ENCODE assay signal across 7 mouse cellular contexts in genomic region chr6:59024806-59025205, GRCm38 (mm10). TPM values are rescaled to one million over a fixed set of nuclear protein-coding genes. Genes with fewer than 3 reads are reported as not detected.
DNase-seq lines count a peak whose midpoint lies in the region; ATAC-seq and TF ChIP-seq lines count a peak whose summit lies in the region.

No protein-coding gene starts in this region.

- H3K36me3 ChIP-seq in liver, adult 2 months (ENCODE audit: control insufficient read depth, insufficient read depth, low read length), result no peaks in the 10 kb centered on the region
- no peaks in the 10 kb centered on the region for H3K36me3 ChIP-seq in forebrain, embryonic 16.5 days (ENCODE audit: control insufficient read depth, insufficient read depth)
- H3K36me3 ChIP-seq in limb, embryonic 14.5 days (ENCODE audit: control insufficient read depth, insufficient read depth, low read length), result no peaks in the 10 kb centered on the region
- no peaks in the 10 kb centered on the region for H3K36me3 ChIP-seq in small intestine, adult 2 months (ENCODE audit: control insufficient read depth, insufficient read depth, low read length)

- no peak for DNase-seq in liver, adult 2 months (ENCODE audit: extremely low read depth, low read depth, low spot score)
- DNase-seq in liver, result no peak
- DNase-seq in limb, embryonic 14.5 days (ENCODE audit: low spot score), result no peak
- no peak for DNase-seq in left cerebral cortex, postnatal 10 days (ENCODE audit: extremely low spot score in 1 of 2, low spot score in 2 of 2)

- H3K4me3 ChIP-seq in liver, adult 2 months (ENCODE audit: insufficient read depth, low read depth, low read length), result no peak overlapping the region
- peak overlapping the region; percentile 62 for H3K4me3 ChIP-seq in forebrain, embryonic 16.5 days (replicated peaks; ENCODE audit: low read length)
- peak overlapping the region; percentile 50 for H3K4me3 ChIP-seq in limb, embryonic 14.5 days (replicated peaks; ENCODE audit: low read length)
- peak overlapping the region; percentile 65 for H3K4me3 ChIP-seq in small intestine, adult 2 months (ENCODE audit: low read depth, low read length)

- TF ChIP-seq POLR2A in liver, adult 2 months (IDR thresholded peaks at IDR 0.05; ENCODE audit: extremely low read depth, insufficient read depth, low read length), result no peak
- no peak for TF ChIP-seq POLR2A in limb, embryonic 14.5 days (IDR thresholded peaks at IDR 0.05; ENCODE audit: borderline replicate concordance, extremely low read depth, insufficient read depth, insufficient read length)
- no peak for TF ChIP-seq POLR2A in small intestine, adult 2 months (IDR thresholded peaks at IDR 0.05; ENCODE audit: low read depth, low read length)

- H3K79me2 ChIP-seq in liver, adult 2 months (ENCODE audit: control insufficient read depth, insufficient read depth, low read length), result peaks cover 5% of the 10 kb centered on the region; the same call in 1 of the 2 replicates

- H3K27me3 ChIP-seq in liver, adult 2 months (ENCODE audit: control insufficient read depth, insufficient read depth, low read length), result no peaks in the 10 kb centered on the region
- H3K27me3 ChIP-seq in forebrain, embryonic 16.5 days (replicated peaks; ENCODE audit: control insufficient read depth, insufficient read depth, low read length), result no peaks in the 10 kb centered on the region
- H3K27me3 ChIP-seq in limb, embryonic 14.5 days (ENCODE audit: control insufficient read depth, insufficient read depth, low read length), result no peaks in the 10 kb centered on the region
- no peaks in the 10 kb centered on the region for H3K27me3 ChIP-seq in small intestine, adult 2 months (ENCODE audit: control insufficient read depth, insufficient read depth, low read length)

- 4% methylated on average over 3 of the region's 3 CpGs for WGBS in liver, adult 2 months
- WGBS in forebrain, embryonic 16.5 days, result 31% methylated on average over 3 of the region's 3 CpGs
- WGBS in limb, embryonic 14.5 days, result 21% methylated on average over 3 of the region's 3 CpGs
- 8% methylated on average over 3 of the region's 3 CpGs for WGBS in small intestine, adult 2 months

- H3K4me1 ChIP-seq in liver, adult 2 months (ENCODE audit: control insufficient read depth, insufficient read depth, low read length), result peaks cover 8% of the 10 kb centered on the region
- peaks cover 5% of the 10 kb centered on the region; the same call in 1 of the 2 replicates for H3K4me1 ChIP-seq in forebrain, embryonic 16.5 days (replicated peaks; ENCODE audit: control insufficient read depth, insufficient read depth, low read length)
- H3K4me1 ChIP-seq in limb, embryonic 14.5 days (ENCODE audit: control insufficient read depth, insufficient read depth, low read length), result no peaks in the 10 kb centered on the region
- no peaks in the 10 kb centered on the region; the same call in 1 of the 2 replicates for H3K4me1 ChIP-seq in small intestine, adult 2 months (ENCODE audit: control insufficient read depth, insufficient read depth, insufficient read length, low read length)

- peak overlapping the region; percentile 67 for H3K4me2 ChIP-seq in forebrain, embryonic 16.5 days (ENCODE audit: low read length)
- peak overlapping the region; percentile 53 for H3K4me2 ChIP-seq in limb, embryonic 14.5 days (replicated peaks; ENCODE audit: low read depth, low read length, severe bottlenecking)

- no peaks in the 10 kb centered on the region for H3K9me3 ChIP-seq in forebrain, embryonic 16.5 days (ENCODE audit: control insufficient read depth, low read length)
- H3K9me3 ChIP-seq in limb, embryonic 14.5 days (ENCODE audit: control insufficient read depth, low read length), result no peaks in the 10 kb centered on the region

- peak overlapping the region; percentile 15; the same call in 1 of the 2 replicates for H3K9ac ChIP-seq in liver, adult 2 months (ENCODE audit: low read depth, low read length)
- no peak overlapping the region for H3K9ac ChIP-seq in forebrain, embryonic 16.5 days (replicated peaks; ENCODE audit: low read depth, low read length)
- H3K9ac ChIP-seq in limb, embryonic 14.5 days (ENCODE audit: low read depth, low read length, severe bottlenecking), result no peak overlapping the region

- intact Hi-C loops in left cerebral cortex, postnatal 10 days (cut with DNase I), result no loop called here

- ATAC-seq in forebrain, embryonic 16.5 days, result peak; percentile 8; the same call in 1 of the 2 replicates
- ATAC-seq in limb, embryonic 14.5 days (ENCODE audit: low FRiP score, low read depth), result no peak
- no peak for ATAC-seq in megakaryocyte-erythroid progenitor cell, adult 5-6 weeks (replicated peaks; ENCODE audit: low FRiP score, low TSS enrichment, poor library complexity, severe bottlenecking)

- TF ChIP-seq CTCF in liver, adult 2 months (IDR thresholded peaks at IDR 0.05; ENCODE audit: low read depth, low read length), result no peak
- TF ChIP-seq CTCF in small intestine, adult 2 months (IDR thresholded peaks at IDR 0.05; ENCODE audit: extremely low read depth, insufficient read length, insufficient replicate concordance, low read depth, low read length), result no peak

- H3K27ac ChIP-seq in liver, adult 2 months (replicated peaks; ENCODE audit: insufficient read depth, low read depth, low read length), result peak overlapping the region; percentile 74
- no peak overlapping the region for H3K27ac ChIP-seq in forebrain, embryonic 16.5 days (ENCODE audit: low read length)
- no peak overlapping the region for H3K27ac ChIP-seq in limb, embryonic 14.5 days (replicated peaks; ENCODE audit: low read depth, low read length)
- H3K27ac ChIP-seq in small intestine, adult 2 months (ENCODE audit: insufficient read depth, low read depth, low read length), result peak overlapping the region; percentile 64; the same call in 1 of the 2 replicates

RNA-seq across cellular contexts. Expression of gene Fam13a, which starts 0.5 kb away (rescaled TPM):
- total RNA-seq in liver, adult 2 months (2014; rRNA removed), result 42.5 and 48.3 TPM in 2 replicates
- polyA plus RNA-seq in liver, adult 2 months (2012; rRNA removed), result 3.2 and 3.4 TPM in 2 replicates
- polyA plus RNA-seq in forebrain, embryonic 16.5 days (2015; fragmentation: Nextera tagmentation; extraction: Ambion mirVana), result 10.4 and 10.6 TPM in 2 replicates
- polyA plus RNA-seq in limb, embryonic 14.5 days (2012; rRNA removed), result 2.6 and 2.7 TPM in 2 replicates
- polyA plus RNA-seq in limb, embryonic 14.5 days (2014; fragmentation: Nextera tagmentation; extraction: Ambion mirVana), result 5.7 and 6.3 TPM in 2 replicates
- polyA plus RNA-seq in small intestine, adult 2 months (2012; rRNA removed), result 1.3 and 2.5 TPM in 2 replicates
- total RNA-seq in left cerebral cortex, postnatal 10 days (2021), result 10 to 100 TPM; 12.3 to 12.7 TPM
- total RNA-seq in megakaryocyte-erythroid progenitor cell, adult 5-6 weeks (2014; fragmentation: Nextera tagmentation), result 0.17 TPM in 1 of 2 replicates, not detected in the other
- 0.76 TPM in 1 of 2 replicates, not detected in the other for total RNA-seq in megakaryocyte-erythroid progenitor cell, adult 5-6 weeks (2017)

Comparison
In these comparisons a context has a peak if more than half of its experiments do, and no peak if none do; other contexts are left out.
1. H3K27ac ChIP-seq: peak in liver, adult 2 months (single experiment) and small intestine, adult 2 months (single experiment); none in forebrain, embryonic 16.5 days (single experiment) and limb, embryonic 14.5 days (single experiment).